Mouse (Mus musculus) ovary, postnatal 36 days (tissue): ENCODE measurements at regions not wholly inside any gene's neighbourhood (a gene's known extent, or its start where the extent isn't known, plus 50 kb on each side); places are given as distances from the start of the nearest gene placed in this dataset.
"Not testable (repeated sequence)": the region's sequence is repeated elsewhere in the genome, so short reads cannot be mapped to it uniquely, and the experiment has no call there.

Experiments
- DNase-seq: peaks from one replicate; pipeline ENCODE4 v3.0.0; 2022; ENCODE audit warnings: low spot score, mixed read lengths

GRCm38 (mm10) chr8:34703351-34703750 is 591.8 kb upstream of the Gm10131 start:
- DNase-seq = no peak

DNA sequence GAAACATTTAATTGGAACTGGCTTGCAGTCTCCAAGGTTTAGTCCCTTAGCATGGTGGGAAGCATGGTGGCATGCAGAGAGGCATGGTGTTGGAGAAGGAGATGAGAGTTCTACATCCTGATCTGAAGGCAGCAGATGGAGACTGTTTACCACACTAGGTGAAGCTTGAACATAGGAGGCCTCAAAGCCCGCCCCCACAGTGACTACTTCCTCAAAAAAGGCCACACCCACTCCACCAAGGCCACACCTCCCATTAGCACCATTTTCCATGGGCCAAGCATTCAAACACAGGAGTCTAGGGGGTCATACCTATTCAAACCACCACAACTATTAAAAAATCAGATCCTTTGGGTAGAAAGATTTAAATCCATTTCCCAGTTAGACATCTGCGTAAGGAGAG is 591.3 kb upstream of the Gm10131 start:
- DNase-seq = no peak

DNA sequence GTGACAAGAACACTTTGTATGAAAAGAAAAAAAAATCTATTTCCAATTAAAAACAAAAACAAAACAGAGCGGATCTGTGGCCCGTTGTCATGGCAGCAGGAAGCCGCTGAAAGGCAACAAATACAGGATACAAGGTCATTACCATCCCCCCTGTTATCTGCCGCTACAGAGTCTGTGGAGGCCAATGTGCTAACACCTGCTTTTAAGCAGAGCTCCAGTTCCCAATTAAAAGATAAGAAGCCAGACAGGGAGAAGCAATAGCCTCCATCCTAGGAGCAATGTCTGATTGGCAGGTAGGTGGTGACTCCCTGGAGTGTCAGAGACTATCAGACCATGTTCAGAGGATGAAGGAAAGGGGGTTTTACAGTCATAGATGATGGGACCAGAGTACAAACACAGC is 587.5 kb upstream of the Gm10131 start:
- no peak for DNase-seq

DNA sequence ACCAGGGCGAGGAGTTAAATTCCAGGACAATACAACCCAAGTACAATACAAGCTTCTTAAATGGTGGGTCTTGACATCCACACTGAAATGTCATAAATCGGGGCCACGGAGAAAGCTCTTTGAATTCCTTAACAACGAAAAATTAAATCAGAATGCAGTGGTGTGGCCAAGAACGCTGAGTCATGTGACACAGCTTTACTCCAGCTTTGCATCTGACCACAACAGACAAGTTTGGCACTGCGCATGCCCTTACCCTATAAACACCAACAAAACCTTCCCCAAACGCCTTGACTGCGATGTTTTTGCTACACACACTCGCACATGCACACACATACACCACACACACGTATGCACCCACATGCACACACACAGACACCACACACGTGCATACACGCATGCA is 584.8 kb upstream of the Gm10131 start:
- no peak for DNase-seq

GRCm38 (mm10) chr8:34692606-34693005 is 581.1 kb upstream of the Gm10131 start:
- DNase-seq = no peak

DNA sequence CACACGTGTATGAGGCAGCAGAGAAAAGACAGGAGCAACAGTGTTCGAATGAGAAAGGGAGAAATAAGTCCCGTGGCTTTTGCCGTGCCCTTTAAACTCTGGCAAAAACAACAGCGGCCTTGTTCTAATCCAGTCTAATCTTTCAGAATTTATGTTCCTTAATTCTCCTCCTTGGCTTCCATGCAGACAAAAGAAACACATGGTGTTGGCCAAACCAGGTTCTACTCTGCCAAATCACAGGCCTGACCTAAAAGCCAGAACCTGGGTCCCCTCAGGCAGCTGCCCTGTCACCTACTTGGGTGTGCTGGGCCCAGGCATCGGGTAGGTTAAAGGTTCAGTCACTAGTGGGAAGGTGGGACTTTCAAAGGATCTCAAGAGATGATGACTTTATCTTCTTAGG is 580.2 kb upstream of the Gm10131 start:
- no peak for DNase-seq

DNA sequence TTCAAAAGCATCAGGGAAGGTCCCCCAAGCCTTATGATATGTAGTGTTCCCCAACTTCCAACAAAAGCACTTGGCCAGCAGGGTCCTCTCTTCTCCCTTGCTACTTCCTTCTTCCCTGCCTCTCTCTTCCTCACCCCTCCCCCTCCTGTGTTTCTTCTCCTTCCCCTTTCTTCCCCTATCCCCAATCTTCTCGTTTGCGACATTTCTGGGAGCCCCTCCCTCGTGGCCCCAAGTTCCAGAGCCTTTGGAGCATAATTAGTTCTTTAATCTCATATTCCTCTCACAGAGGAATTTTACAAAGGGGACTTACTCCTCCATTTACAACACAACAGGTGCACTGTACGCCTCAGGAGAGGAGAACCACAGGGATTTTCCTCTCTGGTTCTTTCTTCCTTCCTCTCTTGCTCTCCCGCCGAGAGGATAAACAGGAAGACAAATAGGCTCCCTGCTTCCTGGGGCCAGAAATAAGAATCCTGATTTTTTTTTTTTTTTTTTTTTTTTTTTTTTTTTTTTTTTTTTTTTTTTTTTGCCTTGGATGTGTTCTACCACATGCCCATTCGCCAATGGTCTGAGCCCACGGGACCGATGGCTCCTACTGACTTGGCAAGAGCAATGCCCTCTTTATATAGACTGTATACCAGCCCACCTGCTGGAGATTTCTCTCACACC is 578.4 kb upstream of the Gm10131 start:
- DNase-seq = no peak

DNA sequence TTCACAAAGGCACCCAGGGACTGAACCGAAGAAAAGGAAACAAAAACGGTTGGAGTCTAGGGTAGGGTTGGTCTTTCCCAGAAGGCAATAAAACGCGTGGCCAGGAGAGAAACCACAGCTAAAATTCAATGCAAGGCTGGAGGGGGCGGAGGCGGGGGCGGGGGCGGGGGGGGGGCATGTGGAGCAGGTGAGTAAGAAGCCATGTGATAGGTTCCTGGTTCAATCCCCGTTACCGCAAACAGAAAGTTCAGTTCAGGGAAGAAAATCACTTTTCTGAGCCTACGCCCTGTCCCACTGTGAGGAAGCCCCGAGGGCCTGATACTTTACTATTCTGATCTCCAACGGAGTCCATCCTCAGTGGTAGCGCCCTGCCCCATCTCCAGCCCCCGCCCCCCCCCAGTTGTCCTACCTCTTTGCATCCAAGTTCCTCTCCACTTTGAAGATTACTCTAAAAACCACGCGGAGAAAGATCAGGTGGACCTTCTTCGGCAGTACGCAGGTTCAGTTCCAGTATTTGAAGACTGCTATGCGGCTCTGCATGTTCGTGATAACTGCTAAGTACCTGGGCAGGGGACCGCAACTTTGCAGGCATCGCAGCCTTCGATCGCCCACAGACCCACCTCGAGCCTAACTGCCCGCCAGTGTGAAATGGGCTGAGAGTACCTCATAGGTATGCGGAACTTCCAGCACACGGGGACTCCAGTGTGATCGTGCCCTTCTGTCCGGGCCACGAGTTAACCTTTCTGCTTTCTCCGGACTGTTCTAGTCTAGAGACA is 577.7 kb upstream of the Gm10131 start:
- no peak for DNase-seq

- DNase-seq = no peak
Measured at GRCm38 (mm10) chr8:34688396-34689048, 577.0 kb upstream of the Gm10131 start.

GRCm38 (mm10) chr8:34686371-34686770 is 574.8 kb upstream of the Gm10131 start:
- DNase-seq = no peak

GRCm38 (mm10) chr8:34684683-34685082 is 573.1 kb upstream of the Gm10131 start:
- DNase-seq = no peak

DNA sequence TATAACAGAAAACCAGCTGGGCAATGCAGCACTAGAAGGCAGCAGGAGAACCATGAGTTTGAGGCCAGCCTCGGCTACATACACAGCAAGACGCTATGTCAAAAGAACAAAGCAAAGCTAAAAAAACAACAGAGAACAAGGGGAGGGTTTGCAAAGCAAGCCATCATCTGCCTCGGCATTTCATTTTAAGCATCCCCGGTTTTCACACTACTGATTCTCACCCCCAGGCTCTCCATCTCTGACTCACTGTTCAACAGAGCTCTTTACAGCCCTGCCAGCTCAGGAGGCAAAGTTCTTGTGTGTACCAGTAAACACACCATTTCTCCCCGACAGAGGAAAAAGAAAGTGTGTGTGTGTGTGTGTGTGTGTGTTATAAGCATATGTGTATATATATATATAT is 571.6 kb upstream of the Gm10131 start:
- DNase-seq = no peak

GRCm38 (mm10) chr8:34682221-34682620 is 570.7 kb upstream of the Gm10131 start:
- no peak for DNase-seq

DNA sequence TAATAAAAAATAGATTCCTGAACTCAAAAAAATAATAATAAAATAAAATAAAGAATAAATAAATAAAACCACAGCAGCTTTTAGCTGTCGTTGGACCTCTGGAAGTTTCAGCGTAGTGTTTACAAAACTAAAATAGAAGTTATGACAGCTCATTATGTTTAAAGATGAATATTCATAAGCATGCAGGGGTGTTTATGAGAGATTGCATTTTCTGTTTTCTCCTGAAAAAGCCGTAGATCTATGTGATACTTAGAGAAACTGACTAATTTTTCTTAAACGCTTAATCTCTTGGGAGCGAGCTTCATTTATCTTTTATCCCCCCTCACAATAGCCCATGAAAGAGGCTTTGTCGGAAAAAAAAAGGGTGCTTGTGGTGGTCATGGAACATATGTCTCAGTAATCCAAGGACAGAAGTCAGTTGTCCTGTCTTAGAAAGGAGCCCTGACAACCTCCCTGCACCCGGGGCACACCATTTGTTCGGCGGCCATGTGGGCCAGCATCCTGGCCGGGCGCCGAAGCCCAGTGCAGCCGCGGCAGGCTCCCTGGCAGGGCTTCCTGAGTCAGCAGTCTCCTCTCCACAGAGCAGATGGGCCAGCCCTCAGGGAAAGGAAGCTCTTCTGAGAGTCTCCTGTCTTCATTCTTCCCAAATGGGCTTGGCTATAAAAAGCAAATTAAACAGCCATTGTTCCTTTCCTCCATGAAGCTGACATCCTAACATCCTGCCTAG is 568.2 kb upstream of the Gm10131 start:
- peak; percentile 34 for DNase-seq

GRCm38 (mm10) chr8:34678879-34679278 is 567.3 kb upstream of the Gm10131 start:
- DNase-seq = no peak

- no peak for DNase-seq
Measured at GRCm38 (mm10) chr8:34671716-34672115, 560.2 kb upstream of the Gm10131 start.

GRCm38 (mm10) chr8:34670930-34671715 is 559.6 kb upstream of the Gm10131 start:
- no peak for DNase-seq

DNA sequence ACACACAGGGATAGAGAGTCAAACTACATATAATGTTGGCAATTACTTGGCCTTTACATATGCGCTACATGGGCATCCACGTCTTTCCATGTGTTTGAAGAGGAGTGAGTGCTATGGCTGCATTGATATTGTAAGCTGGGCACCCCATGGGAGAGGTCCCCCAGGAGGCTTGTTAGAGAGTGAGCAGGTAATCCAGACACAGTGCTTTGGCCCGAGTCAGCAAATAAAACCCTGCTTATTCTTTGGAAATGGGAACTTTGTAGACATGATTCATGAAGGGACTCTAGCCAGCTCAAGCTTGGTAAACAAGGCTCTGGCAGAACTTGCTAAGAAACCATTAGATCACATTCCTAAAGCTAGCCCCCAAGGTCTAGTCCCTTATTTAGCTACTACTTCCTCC is 557.6 kb upstream of the Gm10131 start:
- no peak for DNase-seq

GRCm38 (mm10) chr8:34664429-34664828 is 552.9 kb upstream of the Gm10131 start:
- no peak for DNase-seq

DNA sequence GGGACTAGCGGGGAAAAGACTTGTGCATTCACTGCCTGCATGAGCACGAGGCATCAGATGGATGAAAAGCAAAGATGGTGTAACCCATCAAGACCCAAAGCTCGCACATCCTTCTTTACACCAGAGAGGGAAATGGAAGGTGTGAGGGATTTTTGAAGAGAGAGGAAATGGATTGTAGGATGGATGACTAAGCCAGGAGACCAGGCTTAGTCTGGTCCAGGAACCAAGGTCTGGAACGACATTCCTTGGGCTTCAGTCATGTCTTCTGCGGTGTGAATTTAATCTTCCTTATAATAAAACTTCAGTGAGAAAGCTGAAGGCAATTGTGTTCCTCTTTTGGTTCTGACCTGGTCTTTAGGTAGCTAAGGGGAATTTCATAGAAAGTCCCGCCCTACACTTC is 551.0 kb upstream of the Gm10131 start:
- no peak for DNase-seq

DNA sequence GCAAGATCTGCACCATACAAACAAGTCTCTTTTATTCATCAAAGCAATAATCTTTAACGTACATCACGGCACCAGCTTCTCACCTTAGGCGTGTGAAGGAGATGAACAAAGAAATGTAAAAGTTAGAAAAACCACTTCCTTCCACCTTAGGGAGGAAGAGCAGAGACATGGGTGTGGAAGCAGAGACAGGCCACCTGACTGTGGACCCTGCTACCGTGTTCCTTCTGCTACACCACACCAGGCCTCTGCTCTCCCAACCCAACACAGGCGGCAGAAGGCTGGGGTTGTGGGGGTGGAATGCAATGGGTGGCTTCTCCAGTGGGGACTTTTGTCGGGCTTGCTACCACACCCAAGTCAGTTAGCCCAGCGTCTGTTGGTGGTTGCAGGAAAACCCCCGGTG is 540.2 kb upstream of the Gm10131 start:
- DNase-seq = no peak

DNA sequence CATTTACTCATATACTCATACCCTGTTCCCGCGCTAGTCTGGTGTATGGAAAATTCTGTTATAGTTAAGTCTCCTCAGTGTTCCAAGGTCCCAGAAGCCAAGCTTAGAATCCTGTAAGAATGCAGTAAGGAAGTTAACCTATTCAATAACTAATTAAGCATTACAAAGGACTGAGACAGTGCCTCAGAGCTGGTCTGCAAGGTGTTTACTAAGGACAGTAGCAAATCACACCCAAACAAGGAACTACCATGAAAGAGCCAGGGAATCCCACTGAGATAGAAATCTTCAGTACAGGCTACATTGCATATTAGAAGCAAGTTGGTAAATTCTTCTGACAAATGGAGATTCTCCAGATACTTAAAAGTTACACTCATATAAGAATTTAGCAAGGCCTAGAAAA is 516.7 kb upstream of the Gm10131 start:
- DNase-seq = not testable (repeated sequence)
